Mouse (Mus musculus) neural tube, embryonic 11.5 days (tissue): ENCODE results near the gene Cbl. TPM values are rescaled to one million over a fixed set of nuclear protein-coding genes. Genes with fewer than 3 reads are reported as not detected.
A peak's percentile ranks its signal among the peaks of the same experiment; 100 is the strongest.

ENCODE experiments used
- ATAC-seq: fragments of 200-750 bp; cut with Nextera tagmentation; 2 replicates; pipeline ENCODE4 v1.8.0; 2017; ENCODE audit warnings: moderate number of reproducible peaks, mild to moderate bottlenecking, moderate TSS enrichment, moderate library complexity; ENCODE audit not compliant: insufficient read depth, low FRiP score, low TSS enrichment
- DNase-seq: peaks from one replicate; pipeline ENCODE4 v3.0.0-alpha.2; 2015; ENCODE audit warnings: low spot score
- H3K27ac ChIP-seq: fragments of 300-500 bp; sonication (generic); 2 replicates; pipeline ENCODE4 v1.5.1; 2014; ENCODE audit warnings: low read depth, mild to moderate bottlenecking, low read length
- H3K27me3 ChIP-seq: fragments of 300-500 bp; sonication (generic); 2 replicates; pipeline ENCODE4 v1.6.1; 2014; ENCODE audit warnings: mild to moderate bottlenecking, low read length, mixed read lengths; ENCODE audit not compliant: control insufficient read depth, insufficient read depth
- H3K36me3 ChIP-seq: fragments of 300-500 bp; sonication (generic); 2 replicates; pipeline ENCODE4 v1.6.1; 2014; ENCODE audit warnings: mild to moderate bottlenecking, low read length, moderate library complexity, mixed read lengths; ENCODE audit not compliant: control insufficient read depth, insufficient read depth
- H3K4me1 ChIP-seq: fragments of 300-500 bp; sonication (generic); 2 replicates; pipeline ENCODE4 v1.6.1; 2014; ENCODE audit warnings: low read length, mixed read lengths; ENCODE audit not compliant: control insufficient read depth, insufficient read depth
- H3K4me2 ChIP-seq: fragments of 300-500 bp; sonication (generic); 2 replicates; pipeline ENCODE4 v1.6.1; 2014; ENCODE audit warnings: low read depth, mild to moderate bottlenecking, moderate library complexity
- H3K4me3 ChIP-seq: fragments of 300-500 bp; sonication (generic); 2 replicates; pipeline ENCODE4 v1.5.1; 2014; ENCODE audit warnings: low read depth, low read length
- H3K9ac ChIP-seq: fragments of 300-500 bp; sonication (generic); 2 replicates; pipeline ENCODE4 v1.6.1; 2014; ENCODE audit warnings: mild to moderate bottlenecking, low read length
- H3K9me3 ChIP-seq: fragments of 300-500 bp; sonication (generic); 2 replicates; pipeline ENCODE4 v1.6.1; 2016; ENCODE audit warnings: low read length; ENCODE audit not compliant: control insufficient read depth
- WGBS: fragments of 180-500 bp; shearing (Covaris S2); extraction: QIAGEN DNeasy Blood & Tissue Kit; methylation state at CpG from one replicate; pipeline ENCODE4 v1.1.7; 2014; 5-methylcytosine and 5-hydroxymethylcytosine counted together
- polyA plus RNA-seq: library from polyadenylated mRNA; unstranded; fragments of >200 nt; fragmentation: Nextera tagmentation; extraction: Ambion mirVana; gene quantifications from 2 replicates; pipeline ENCODE4 v1.2.1, GENCODE M21; 2014

Gene Cbl
- polyA plus RNA-seq, 1 experiment from 2014 or later, result 22.2 TPM

DNA sequence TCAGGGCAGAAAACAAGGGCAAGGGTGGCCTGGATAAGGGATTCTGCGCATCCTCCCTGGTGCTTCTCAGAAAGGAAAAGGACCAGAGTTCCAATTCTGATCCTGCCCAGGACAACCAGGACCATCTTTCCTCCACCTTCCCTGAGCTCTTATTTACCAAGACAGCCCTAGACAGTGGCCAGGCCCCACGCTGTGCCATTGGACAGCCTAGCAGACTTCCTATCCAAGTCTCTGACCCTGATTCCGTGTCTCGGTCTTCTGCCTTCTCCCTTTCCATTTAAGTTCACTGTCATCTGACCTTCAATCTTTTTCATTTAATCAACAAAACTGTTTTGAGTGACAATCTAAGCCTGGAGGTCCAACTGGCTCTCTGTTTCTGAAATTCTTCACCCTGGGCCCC is 127.3 kb downstream of the Cbl start:
- H3K9ac ChIP-seq, result no peak overlapping the region

DNA sequence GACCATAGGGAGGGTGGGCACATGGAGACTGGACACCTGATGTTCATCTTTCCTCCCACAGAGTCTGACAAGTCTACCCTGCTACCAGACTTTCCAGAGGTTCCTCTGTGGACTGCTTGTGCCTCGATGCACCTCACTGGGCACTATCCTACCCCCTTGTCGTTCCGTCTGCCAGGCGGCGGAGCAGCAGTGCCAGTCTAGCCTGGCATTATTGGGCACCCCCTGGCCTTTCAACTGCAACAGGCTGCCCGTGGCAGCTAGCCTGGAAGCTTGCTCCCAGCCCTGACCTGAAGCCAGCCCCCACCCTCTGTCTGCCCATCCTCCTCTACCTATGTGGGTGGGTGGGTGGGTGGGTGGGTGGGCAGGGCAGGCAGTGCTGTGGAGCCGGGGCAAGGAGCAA is 127.7 kb downstream of the Cbl start:
- DNase-seq (no peak), ATAC-seq (no peak)
- no peak overlapping the region for H3K9ac ChIP-seq
- peaks cover 22% of the 10 kb centered on the region for H3K4me1 ChIP-seq
- 93% methylated on average over 7 of the region's 7 CpGs for WGBS
- no peak overlapping the region for H3K27ac ChIP-seq
- peaks cover 7% of the 10 kb centered on the region for H3K36me3 ChIP-seq
- no peaks in the 10 kb centered on the region for H3K27me3 ChIP-seq
- no peaks in the 10 kb centered on the region for H3K9me3 ChIP-seq
- no peak overlapping the region for H3K4me2 ChIP-seq
- no peak overlapping the region for H3K4me3 ChIP-seq

More for the DNA sequence above, 127.3 kb downstream of the Cbl start:
- 82% methylated on average over 4 of the region's 4 CpGs for WGBS
- no peaks in the 10 kb centered on the region for H3K27me3 ChIP-seq
- no peak overlapping the region for H3K4me3 ChIP-seq
- peaks cover 7% of the 10 kb centered on the region for H3K36me3 ChIP-seq
- no peak overlapping the region for H3K4me2 ChIP-seq
- no peak overlapping the region for H3K27ac ChIP-seq
- H3K4me1 ChIP-seq, result peaks cover 22% of the 10 kb centered on the region
- no peaks in the 10 kb centered on the region for H3K9me3 ChIP-seq
- ATAC-seq (no peak), DNase-seq (no peak)

DNA sequence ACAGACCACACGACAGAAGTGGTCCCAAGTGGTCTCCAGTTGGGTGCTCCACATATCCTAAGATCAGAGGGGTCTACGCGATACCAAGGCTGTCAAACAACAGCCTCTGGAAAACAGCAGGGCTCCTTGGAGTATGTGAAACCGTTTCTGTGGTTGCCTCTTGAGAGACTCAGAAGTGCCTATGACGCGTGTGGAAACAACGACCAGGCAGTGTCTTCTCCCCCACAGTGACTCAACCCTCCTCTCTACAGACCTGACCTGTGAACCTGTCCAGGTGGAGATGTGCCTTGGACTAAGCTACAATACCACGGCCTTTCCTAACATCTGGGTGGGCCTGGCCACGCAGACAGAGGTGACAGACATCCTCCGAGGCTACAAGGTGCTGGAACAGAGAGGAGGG is 128.1 kb downstream of the Cbl start:
- Histone ChIP-seq H3K9ac (no peak overlapping the region), H3K36me3 (peaks cover 7% of the 10 kb centered on the region), H3K27ac (no peak overlapping the region), H3K4me2 (no peak overlapping the region), H3K4me1 (peaks cover 22% of the 10 kb centered on the region), H3K27me3 (no peaks in the 10 kb centered on the region), H3K9me3 (no peaks in the 10 kb centered on the region), H3K4me3 (no peak overlapping the region)
- 90% methylated on average over 10 of the region's 10 CpGs for WGBS
- DNase-seq (no peak), ATAC-seq (no peak)

DNA sequence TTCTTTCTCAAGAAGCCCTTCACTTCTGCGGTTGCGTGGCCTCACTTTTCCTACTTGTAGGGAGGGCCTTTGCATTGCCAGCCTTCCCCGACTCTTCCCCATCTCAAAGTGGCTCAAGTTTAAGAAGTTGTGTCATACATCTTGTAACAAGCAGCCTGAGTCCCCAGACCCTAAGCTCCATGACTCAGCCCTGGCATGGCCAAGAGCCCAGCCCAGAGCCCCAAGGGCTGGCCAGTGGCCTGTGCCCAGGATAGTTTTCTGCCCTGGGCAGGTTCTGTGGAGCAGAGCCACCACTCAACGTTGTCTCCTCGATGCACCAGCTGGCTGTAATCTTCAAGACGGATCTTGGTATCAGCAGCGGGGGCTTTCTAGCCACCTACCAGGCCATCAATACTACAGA is 129.0 kb downstream of the Cbl start:
- no peak overlapping the region for H3K27ac ChIP-seq
- H3K4me3 ChIP-seq, result no peak overlapping the region
- ATAC-seq (no peak), DNase-seq (no peak)
- peaks cover 16% of the 10 kb centered on the region for H3K4me1 ChIP-seq
- H3K36me3 ChIP-seq, result peaks cover 9% of the 10 kb centered on the region
- no peak overlapping the region for H3K4me2 ChIP-seq
- WGBS, result 96% methylated on average over 7 of the region's 7 CpGs
- H3K9me3 ChIP-seq, result no peaks in the 10 kb centered on the region
- no peaks in the 10 kb centered on the region for H3K27me3 ChIP-seq
- no peak overlapping the region for H3K9ac ChIP-seq

DNA sequence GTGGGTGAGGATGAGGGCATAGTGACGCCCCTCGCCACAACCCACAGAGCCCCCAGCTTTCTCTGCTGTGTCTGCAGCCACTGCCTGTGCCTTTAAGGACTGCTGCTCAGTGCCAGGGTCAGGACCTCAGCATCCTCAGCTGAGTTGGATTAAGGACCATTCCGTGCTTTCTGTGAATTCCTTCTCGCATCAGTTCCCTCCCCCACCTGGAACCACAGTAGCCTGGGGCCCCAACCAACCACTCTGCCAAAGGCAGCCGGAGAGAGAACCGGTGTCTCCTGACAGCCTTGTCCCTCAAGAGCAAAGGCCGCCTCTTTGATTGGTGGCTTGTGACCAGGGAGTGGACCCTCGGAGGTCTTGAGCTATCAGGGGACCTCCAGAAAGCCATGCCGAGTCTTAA is 132.4 kb downstream of the Cbl start, which contains the start of gene Mfrp:
Mfrp (plus strand) TSS at position 240 of the 400 bp plus-strand sequence.
- 72% methylated on average over 9 of the region's 9 CpGs for WGBS
- Histone ChIP-seq H3K4me2 (no peak within 1 kb of the TSS), H3K27ac (no peak within 1 kb of the TSS), H3K4me1 (no peaks in the 10 kb centered on the region), H3K4me3 (no peak within 1 kb of the TSS), H3K36me3 (peaks cover 9% of the 10 kb centered on the region), H3K9me3 (no peaks in the 10 kb centered on the region), H3K9ac (no peak within 1 kb of the TSS), H3K27me3 (no peaks in the 10 kb centered on the region)
- ATAC-seq (no peak), DNase-seq (no peak)

DNA sequence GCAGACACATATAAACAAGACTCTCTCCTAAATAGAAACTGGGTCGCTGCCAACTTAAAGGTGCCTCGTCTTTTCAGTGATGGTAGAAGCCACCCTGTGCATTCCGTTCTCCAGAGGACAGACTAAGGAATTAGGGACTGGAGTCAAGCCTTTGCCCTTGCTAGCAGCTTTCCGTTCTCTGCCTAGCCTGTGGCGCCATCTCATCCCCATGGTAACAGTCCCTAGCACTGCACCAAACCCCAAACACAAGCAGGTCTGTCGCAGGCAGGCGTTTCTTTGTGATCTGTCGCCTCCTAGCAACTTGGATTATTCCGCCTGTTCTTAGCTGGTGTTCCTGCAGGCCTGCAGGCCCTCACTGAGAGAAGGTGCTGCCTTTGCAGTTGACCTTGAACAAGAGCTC is 137.3 kb downstream of the Cbl start:
- WGBS, result 35% methylated on average over 9 of the region's 9 CpGs
- H3K27me3 ChIP-seq, result no peaks in the 10 kb centered on the region
- no peak overlapping the region for H3K9ac ChIP-seq
- H3K27ac ChIP-seq, result no peak overlapping the region
- DNase-seq (peak; percentile 21), ATAC-seq (no peak)
- H3K36me3 ChIP-seq, result 0 out of 2 replicates have a peak, but pooled peaks cover 2% of the 10 kb centered on the region
- H3K4me2 ChIP-seq, result no peak overlapping the region
- H3K4me1 ChIP-seq, result no peaks in the 10 kb centered on the region
- H3K9me3 ChIP-seq, result no peaks in the 10 kb centered on the region
- no peak overlapping the region for H3K4me3 ChIP-seq

DNA sequence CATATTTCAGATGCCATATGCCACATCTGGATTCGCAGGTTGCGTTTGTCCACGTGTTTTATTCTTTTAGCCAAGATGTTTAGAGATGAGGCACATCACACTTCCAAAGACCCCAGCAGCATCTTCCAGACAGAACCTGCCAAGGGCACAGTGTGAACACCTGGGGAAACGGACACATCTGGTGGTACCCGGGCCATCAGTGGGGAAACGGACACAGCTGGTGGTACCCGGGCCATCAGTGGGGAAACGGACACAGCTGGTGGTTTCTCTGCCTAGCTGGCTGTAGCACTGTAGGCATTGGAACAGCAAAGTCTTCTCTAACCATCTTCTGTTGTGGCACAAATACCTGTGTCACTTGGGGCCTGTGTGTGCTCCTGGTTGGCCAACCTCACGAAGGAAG is 138.1 kb downstream of the Cbl start:
- DNase-seq (no peak), ATAC-seq (no peak)
- no peak overlapping the region for H3K4me2 ChIP-seq
- WGBS, result 88% methylated on average over 9 of the region's 9 CpGs
- no peak overlapping the region for H3K9ac ChIP-seq
- peaks cover 2% of the 10 kb centered on the region; the same call in 1 of the 2 replicates for H3K36me3 ChIP-seq
- H3K4me1 ChIP-seq, result no peaks in the 10 kb centered on the region
- H3K9me3 ChIP-seq, result no peaks in the 10 kb centered on the region
- no peaks in the 10 kb centered on the region for H3K27me3 ChIP-seq
- H3K4me3 ChIP-seq, result no peak overlapping the region
- H3K27ac ChIP-seq, result no peak overlapping the region

DNA sequence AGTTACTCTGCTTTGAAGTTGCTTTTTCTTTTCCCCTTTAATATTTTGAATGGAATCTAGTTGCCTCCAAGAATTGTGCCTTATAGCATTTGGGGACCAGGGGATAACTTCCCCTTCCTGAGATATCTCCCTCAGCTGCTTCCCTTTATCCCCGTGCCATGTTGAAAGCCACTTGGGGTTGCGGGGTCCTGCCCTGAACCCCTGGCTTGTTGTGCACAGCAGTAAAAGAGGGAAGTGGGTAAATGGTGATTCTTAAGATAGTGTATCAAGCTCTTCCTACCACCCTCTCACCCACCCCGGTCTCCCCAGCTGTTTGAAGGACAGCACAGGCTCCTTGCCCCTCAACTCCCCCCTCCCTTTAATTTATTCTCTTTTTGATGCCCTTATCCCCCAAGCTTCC is 139.1 kb downstream of the Cbl start:
- H3K4me1 ChIP-seq, result no peaks in the 10 kb centered on the region
- H3K27ac ChIP-seq, result no peak overlapping the region
- WGBS, result 82% methylated on average over 3 of the region's 3 CpGs
- no peaks in the 10 kb centered on the region for H3K27me3 ChIP-seq
- no peak overlapping the region for H3K9ac ChIP-seq
- ATAC-seq, result no peak
- no peak overlapping the region for H3K4me3 ChIP-seq
- no peaks in the 10 kb centered on the region; the same call in 1 of the 2 replicates for H3K36me3 ChIP-seq
- H3K9me3 ChIP-seq, result no peaks in the 10 kb centered on the region
- DNase-seq, result no peak
- no peak overlapping the region for H3K4me2 ChIP-seq

DNA sequence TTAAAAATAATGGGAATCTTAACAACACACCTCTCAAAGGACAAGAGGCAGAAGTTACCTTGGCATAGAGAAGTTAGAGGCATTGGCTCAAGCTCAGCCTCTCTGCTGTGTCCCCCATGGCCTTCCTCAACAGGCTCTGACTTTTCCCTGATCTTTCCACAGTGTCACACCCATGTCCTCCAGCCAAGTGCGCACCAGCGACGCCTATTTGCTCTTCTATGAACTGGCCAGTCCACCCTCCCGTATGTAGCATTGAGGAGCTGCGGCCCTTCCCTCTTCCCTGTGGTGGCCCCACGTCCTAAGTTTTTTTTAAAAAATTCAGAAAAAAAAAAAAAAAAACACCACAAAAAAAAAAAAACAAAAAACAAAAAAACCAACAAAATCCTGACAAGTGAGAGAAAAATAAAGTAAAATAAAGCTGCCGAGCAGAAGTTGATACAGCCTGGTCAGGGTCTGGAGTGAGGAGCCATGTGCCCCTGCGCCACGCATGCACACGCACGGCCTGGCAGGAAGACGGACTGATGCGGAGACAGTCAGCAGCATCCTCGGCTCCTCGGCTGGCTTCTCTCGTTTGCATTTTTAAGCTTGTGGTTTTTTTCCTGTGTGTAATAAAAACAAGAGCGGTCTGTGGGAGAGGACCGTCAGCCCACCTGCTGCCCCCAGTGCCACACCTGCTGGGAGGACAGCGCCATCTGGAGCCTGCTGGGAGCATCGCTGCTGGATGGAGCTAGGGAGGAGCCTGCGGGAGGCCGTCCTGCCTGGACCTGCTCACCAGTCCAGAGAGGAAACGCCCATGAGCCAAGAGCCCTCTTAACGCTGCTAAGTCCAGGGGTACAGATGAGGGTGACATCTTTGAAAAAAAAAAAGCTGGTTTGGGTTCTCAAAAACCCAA is 140.0 kb downstream of the Cbl start:
- H3K4me2 ChIP-seq, result peak overlapping the region; percentile 13; the same call in 1 of the 2 replicates
- DNase-seq, result peak; percentile 82
- H3K9me3 ChIP-seq, result no peaks in the 10 kb centered on the region
- 0 out of 2 replicates have a peak overlapping the region, but pooled peaks have one; percentile 15 for H3K9ac ChIP-seq
- no peaks in the 10 kb centered on the region; the same call in 1 of the 2 replicates for H3K36me3 ChIP-seq
- WGBS, result 33% methylated on average over 24 of the region's 24 CpGs
- no peaks in the 10 kb centered on the region for H3K27me3 ChIP-seq
- no peak overlapping the region for H3K4me3 ChIP-seq
- H3K27ac ChIP-seq, result no peak overlapping the region
- H3K4me1 ChIP-seq, result no peaks in the 10 kb centered on the region
- peak; percentile 53; the same call in 1 of the 2 replicates for ATAC-seq
